Mouse (Mus musculus): ENCODE results near the gene Setd7. TPM values are rescaled to one million over a fixed set of nuclear protein-coding genes. Genes with fewer than 3 reads are reported as not detected.

Gene Setd7
- total and polyA plus RNA-seq, 2 experiments = 1.6 to 1.9 TPM

GRCm38 (mm10) chr3:51484370-51484769 is 76.3 kb downstream of the Setd7 start:
- Histone ChIP-seq H3K27ac (replicated peaks; ENCODE audit: insufficient read depth, low read depth, low read length) (peak overlapping the region; percentile 10; the same call in 1 of the 2 replicates), H3K9ac (ENCODE audit: low read depth, low read length) (peak overlapping the region; percentile 90), H3K36me3 (ENCODE audit: control insufficient read depth, insufficient read depth, low read length) (no peaks in the 10 kb centered on the region), H3K27me3 (ENCODE audit: control insufficient read depth, insufficient read depth, low read length) (no peaks in the 10 kb centered on the region), H3K79me2 (ENCODE audit: control insufficient read depth, insufficient read depth, low read length) (peaks cover 7% of the 10 kb centered on the region; the same call in 1 of the 2 replicates), H3K4me3 (ENCODE audit: insufficient read depth, low read depth, low read length) (peak overlapping the region; percentile 90), H3K4me1 (ENCODE audit: control insufficient read depth, insufficient read depth, low read length) (peaks cover 4% of the 10 kb centered on the region; the same call in 1 of the 2 replicates)
- WGBS = under 1% methylated on average over 33 of the region's 33 CpGs
- TF ChIP-seq POLR2A (IDR thresholded peaks at IDR 0.05; ENCODE audit: extremely low read depth, insufficient read depth, low read length) = no peak
- no peak for DNase-seq (ENCODE audit: extremely low read depth, low read depth, low spot score)

DNA sequence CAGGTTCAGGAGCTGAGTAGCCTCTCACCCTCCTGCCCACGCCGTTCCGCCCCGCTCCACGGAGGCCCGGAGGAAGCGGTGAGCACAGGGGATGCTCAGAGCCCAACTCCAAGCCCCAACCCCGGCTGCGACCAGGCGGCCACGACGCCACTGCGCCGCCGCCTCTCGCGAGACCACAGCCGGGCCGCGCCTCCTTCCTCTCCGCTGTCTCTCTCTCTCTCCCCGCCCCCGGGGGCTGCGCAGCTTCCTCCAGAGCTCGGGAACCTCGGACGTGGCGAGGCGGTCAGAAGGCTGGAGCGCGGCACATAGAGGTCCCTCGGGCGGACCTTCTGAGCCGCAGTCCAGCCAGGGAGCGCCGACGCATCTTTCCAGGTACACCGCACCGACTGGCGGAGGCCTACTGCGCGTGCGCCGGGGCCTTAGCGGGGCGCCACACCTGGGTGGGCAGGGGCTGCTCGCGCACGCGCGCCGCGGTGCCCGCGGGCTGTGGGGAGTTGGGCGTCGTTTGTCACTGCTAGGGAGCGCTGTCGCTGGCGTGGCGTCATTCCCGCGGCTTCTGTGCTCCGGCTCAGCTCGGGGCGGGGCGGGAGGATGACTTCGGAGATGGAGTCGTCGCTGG is 76.8 kb downstream of the Setd7 start, which contains the start of gene Rab33b:
TSS of gene Rab33b (plus strand) at position 180 of the 619 bp plus-strand sequence.
- 0 out of 2 replicates have a peak, but pooled peaks have one; percentile 18 for TF ChIP-seq CTCF (IDR thresholded peaks at IDR 0.05; ENCODE audit: low read depth, low read length)
- TF ChIP-seq POLR2A (IDR thresholded peaks at IDR 0.05; ENCODE audit: extremely low read depth, insufficient read depth, low read length) = peak; percentile 82
- DNase-seq (ENCODE audit: extremely low read depth, low read depth, low spot score) = peak; percentile 77
- Histone ChIP-seq H3K4me1 (ENCODE audit: control insufficient read depth, insufficient read depth, low read length) (peaks cover 4% of the 10 kb centered on the region; the same call in 1 of the 2 replicates), H3K79me2 (ENCODE audit: control insufficient read depth, insufficient read depth, low read length) (peaks cover 7% of the 10 kb centered on the region; the same call in 1 of the 2 replicates), H3K27me3 (ENCODE audit: control insufficient read depth, insufficient read depth, low read length) (no peaks in the 10 kb centered on the region), H3K9ac (ENCODE audit: low read depth, low read length) (peak within 1 kb of the TSS; percentile 90), H3K36me3 (ENCODE audit: control insufficient read depth, insufficient read depth, low read length) (no peaks in the 10 kb centered on the region), H3K4me3 (ENCODE audit: insufficient read depth, low read depth, low read length) (peak within 1 kb of the TSS; percentile 90), H3K27ac (replicated peaks; ENCODE audit: insufficient read depth, low read depth, low read length) (peak within 1 kb of the TSS; percentile 72)
- WGBS = under 1% methylated on average over 70 of the region's 70 CpGs

DNA sequence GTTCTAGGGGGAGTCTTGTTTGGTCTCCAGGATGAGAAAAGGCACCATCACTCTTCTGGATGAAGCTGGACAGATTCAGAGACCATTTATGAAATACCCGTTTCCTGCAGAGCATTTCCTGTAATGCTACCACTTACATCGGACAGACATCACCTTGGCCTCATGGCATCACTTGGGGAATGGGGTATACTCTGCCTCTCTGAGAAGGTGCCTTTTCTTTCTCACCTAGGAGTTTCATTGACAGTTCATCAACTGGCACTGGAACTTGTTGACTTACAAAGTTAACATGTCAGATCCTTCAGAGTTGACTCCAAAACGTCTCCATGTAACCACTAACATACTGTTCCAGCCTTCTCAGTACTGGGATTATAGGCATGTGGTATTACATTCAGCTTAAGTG is 77.9 kb downstream of the Setd7 start:
- 62% methylated on average over 3 of the region's 3 CpGs for WGBS
- H3K4me3 ChIP-seq (ENCODE audit: insufficient read depth, low read depth, low read length) = no peak overlapping the region
- H3K79me2 ChIP-seq (ENCODE audit: control insufficient read depth, insufficient read depth, low read length) = peaks cover 7% of the 10 kb centered on the region; the same call in 1 of the 2 replicates
- DNase-seq (ENCODE audit: extremely low read depth, low read depth, low spot score) = no peak
- H3K27ac ChIP-seq (replicated peaks; ENCODE audit: insufficient read depth, low read depth, low read length) = no peak overlapping the region
- H3K27me3 ChIP-seq (ENCODE audit: control insufficient read depth, insufficient read depth, low read length) = no peaks in the 10 kb centered on the region
- H3K4me1 ChIP-seq (ENCODE audit: control insufficient read depth, insufficient read depth, low read length) = peaks cover 4% of the 10 kb centered on the region; the same call in 1 of the 2 replicates
- H3K36me3 ChIP-seq (ENCODE audit: control insufficient read depth, insufficient read depth, low read length) = no peaks in the 10 kb centered on the region
- TF ChIP-seq POLR2A (IDR thresholded peaks at IDR 0.05; ENCODE audit: extremely low read depth, insufficient read depth, low read length) (no peak), CTCF (IDR thresholded peaks at IDR 0.05; ENCODE audit: low read depth, low read length) (no peak)
- no peak overlapping the region for H3K9ac ChIP-seq (ENCODE audit: low read depth, low read length)

- Histone ChIP-seq H3K4me1 (ENCODE audit: control insufficient read depth, insufficient read depth, low read length) (peaks cover 4% of the 10 kb centered on the region; the same call in 1 of the 2 replicates), H3K9ac (ENCODE audit: low read depth, low read length) (no peak overlapping the region), H3K79me2 (ENCODE audit: control insufficient read depth, insufficient read depth, low read length) (peaks cover 7% of the 10 kb centered on the region; the same call in 1 of the 2 replicates), H3K27ac (replicated peaks; ENCODE audit: insufficient read depth, low read depth, low read length) (no peak overlapping the region), H3K4me3 (ENCODE audit: insufficient read depth, low read depth, low read length) (no peak overlapping the region), H3K27me3 (ENCODE audit: control insufficient read depth, insufficient read depth, low read length) (no peaks in the 10 kb centered on the region), H3K36me3 (ENCODE audit: control insufficient read depth, insufficient read depth, low read length) (no peaks in the 10 kb centered on the region)
- WGBS = 59% methylated on average over 3 of the region's 3 CpGs
- DNase-seq (ENCODE audit: extremely low read depth, low read depth, low spot score) = no peak
- TF ChIP-seq POLR2A (IDR thresholded peaks at IDR 0.05; ENCODE audit: extremely low read depth, insufficient read depth, low read length) (no peak), CTCF (IDR thresholded peaks at IDR 0.05; ENCODE audit: low read depth, low read length) (no peak)
Measured at GRCm38 (mm10) chr3:51481881-51482280, 78.8 kb downstream of the Setd7 start.

GRCm38 (mm10) chr3:51481059-51481458 is 79.6 kb downstream of the Setd7 start:
- Histone ChIP-seq H3K36me3 (ENCODE audit: control insufficient read depth, insufficient read depth, low read length) (no peaks in the 10 kb centered on the region), H3K4me1 (ENCODE audit: control insufficient read depth, insufficient read depth, low read length) (peaks cover 4% of the 10 kb centered on the region; the same call in 1 of the 2 replicates), H3K79me2 (ENCODE audit: control insufficient read depth, insufficient read depth, low read length) (peaks cover 3% of the 10 kb centered on the region; the same call in 1 of the 2 replicates), H3K27ac (replicated peaks; ENCODE audit: insufficient read depth, low read depth, low read length) (no peak overlapping the region), H3K4me3 (ENCODE audit: insufficient read depth, low read depth, low read length) (no peak overlapping the region), H3K9ac (ENCODE audit: low read depth, low read length) (no peak overlapping the region), H3K27me3 (ENCODE audit: control insufficient read depth, insufficient read depth, low read length) (no peaks in the 10 kb centered on the region)
- peak; percentile 24 for DNase-seq (ENCODE audit: extremely low read depth, low read depth, low spot score)
- TF ChIP-seq CTCF (IDR thresholded peaks at IDR 0.05; ENCODE audit: low read depth, low read length) = peak; percentile 70
- no peak for TF ChIP-seq POLR2A (IDR thresholded peaks at IDR 0.05; ENCODE audit: extremely low read depth, insufficient read depth, low read length)

GRCm38 (mm10) chr3:51479893-51480292 is 80.8 kb downstream of the Setd7 start:
- H3K27me3 ChIP-seq (ENCODE audit: control insufficient read depth, insufficient read depth, low read length) = no peaks in the 10 kb centered on the region

More at GRCm38 (mm10) chr3:51479893-51480292, 80.8 kb downstream of the Setd7 start:
- no peaks in the 10 kb centered on the region; the same call in 1 of the 2 replicates for H3K36me3 ChIP-seq (ENCODE audit: control insufficient read depth, insufficient read depth, low read length)
- H3K4me1 ChIP-seq (ENCODE audit: control insufficient read depth, insufficient read depth, low read length) = peaks cover 4% of the 10 kb centered on the region; the same call in 1 of the 2 replicates
- H3K9ac ChIP-seq (ENCODE audit: low read depth, low read length) = no peak overlapping the region
- H3K79me2 ChIP-seq (ENCODE audit: control insufficient read depth, insufficient read depth, low read length) = peaks cover 3% of the 10 kb centered on the region; the same call in 1 of the 2 replicates
- H3K4me3 ChIP-seq (ENCODE audit: insufficient read depth, low read depth, low read length) = no peak overlapping the region
- no peak for DNase-seq (ENCODE audit: extremely low read depth, low read depth, low spot score)
- TF ChIP-seq CTCF (IDR thresholded peaks at IDR 0.05; ENCODE audit: low read depth, low read length) = no peak
- TF ChIP-seq POLR2A (IDR thresholded peaks at IDR 0.05; ENCODE audit: extremely low read depth, insufficient read depth, low read length) = no peak
- no peak overlapping the region for H3K27ac ChIP-seq (replicated peaks; ENCODE audit: insufficient read depth, low read depth, low read length)
- 49% methylated on average over 2 of the region's 2 CpGs for WGBS
